Mouse (Mus musculus): ENCODE measurements around the gene Adgrf1.

Adgrf1 gene

DNA sequence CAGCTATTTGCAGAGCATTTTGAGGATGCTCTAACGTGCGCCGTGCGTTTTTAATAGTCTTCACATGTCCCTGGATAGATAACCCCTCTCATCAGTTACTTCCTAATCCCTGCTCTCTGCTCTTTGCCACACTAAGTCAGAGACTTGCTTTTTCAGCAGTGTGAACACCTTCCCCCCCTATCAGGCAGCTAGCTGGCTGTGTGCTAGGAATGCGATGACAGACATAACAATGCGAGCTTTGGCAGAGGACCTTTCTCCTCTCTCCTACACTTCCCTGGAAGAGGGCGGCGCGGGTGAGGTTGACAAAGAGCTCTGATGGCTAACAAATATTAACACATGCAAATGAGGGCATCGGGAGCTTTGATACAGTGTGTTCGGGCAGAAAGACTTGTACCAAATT, 92.2 kb downstream of the Adgrf1 start:
- no peak for DNase-seq (ENCODE audit: low spot score in 2 of 2)

DNA sequence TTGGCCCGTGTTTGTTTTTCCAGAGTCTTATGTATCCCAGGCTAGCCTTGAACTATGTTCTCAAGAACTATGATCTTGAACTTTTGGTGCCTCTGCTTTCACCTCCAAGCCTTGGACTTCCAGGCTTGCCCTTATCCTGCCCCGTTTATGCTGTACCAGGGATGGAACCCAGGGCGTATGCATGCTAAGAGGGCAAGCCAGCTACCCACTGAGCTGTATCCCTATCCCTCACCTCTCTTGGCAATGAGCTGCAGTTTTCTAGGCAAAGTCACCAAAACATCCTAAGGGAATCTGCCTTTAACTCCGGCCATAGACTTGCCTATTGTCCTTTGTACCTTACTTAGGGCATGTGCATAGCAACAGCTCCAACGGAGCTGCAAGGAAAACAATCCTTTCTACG, 92.8 kb downstream of the Adgrf1 start:
- DNase-seq (ENCODE audit: low spot score in 2 of 2) = no peak

DNA sequence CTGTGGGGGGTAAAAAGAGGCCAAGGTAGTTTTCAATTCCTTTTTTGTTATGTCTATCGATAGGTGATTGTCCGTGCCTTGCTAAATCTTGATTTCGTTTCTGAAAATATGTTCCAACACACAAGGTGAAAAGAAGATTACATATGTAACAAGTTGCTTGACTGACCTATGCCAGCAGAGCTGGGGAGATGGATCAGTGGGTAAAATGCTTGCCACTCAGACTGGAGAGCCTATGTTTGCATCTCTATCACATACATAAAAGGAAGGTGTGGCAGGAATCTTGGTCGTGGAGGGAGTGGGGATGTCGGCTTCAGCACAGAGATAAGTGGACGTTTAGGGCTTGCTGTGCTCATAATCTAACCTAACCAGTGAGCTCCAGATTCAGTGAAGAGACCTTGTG, 93.8 kb downstream of the Adgrf1 start:
- no peak for DNase-seq (ENCODE audit: low spot score in 2 of 2)

DNA sequence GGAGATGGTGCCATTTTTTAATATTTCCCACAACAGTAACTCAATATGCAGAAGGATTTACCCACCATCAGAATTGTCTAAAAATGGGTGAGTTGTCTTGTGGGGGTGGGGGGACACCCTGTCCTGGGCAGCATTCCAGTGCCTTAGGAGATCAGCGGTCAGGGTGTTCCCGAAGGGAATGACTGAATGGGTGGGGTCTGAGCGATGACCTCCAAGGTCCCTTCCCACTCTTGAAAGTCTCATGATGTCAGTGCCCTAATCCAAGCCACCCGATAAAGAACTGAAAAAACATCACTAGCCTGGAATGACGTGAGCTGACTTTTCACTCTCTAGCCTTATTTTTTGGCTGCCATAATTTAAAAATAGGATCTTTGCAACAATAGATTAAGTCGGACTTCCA, 95.2 kb downstream of the Adgrf1 start:
- DNase-seq (ENCODE audit: low spot score in 2 of 2) = no peak

DNA sequence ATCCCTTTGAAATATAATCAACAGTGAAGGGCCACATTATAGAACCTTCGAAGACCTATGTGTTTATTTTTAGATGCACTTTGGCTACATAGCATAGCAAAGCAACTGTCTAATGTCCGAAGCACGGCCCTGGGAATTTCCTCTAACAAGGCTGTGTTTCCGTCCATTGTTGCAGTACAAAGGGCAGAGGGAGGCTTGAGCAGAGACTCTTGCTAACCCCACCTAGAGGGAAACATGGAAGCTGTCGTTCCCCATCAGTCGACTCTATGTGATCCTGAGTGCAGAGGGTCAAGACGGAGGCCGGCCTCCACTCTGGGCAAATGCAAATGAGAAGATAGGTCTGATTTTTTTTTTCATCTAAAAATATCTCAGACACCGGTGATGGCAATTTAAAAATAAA, 96.4 kb downstream of the Adgrf1 start:
- no peak for DNase-seq (ENCODE audit: low spot score in 2 of 2)

DNA sequence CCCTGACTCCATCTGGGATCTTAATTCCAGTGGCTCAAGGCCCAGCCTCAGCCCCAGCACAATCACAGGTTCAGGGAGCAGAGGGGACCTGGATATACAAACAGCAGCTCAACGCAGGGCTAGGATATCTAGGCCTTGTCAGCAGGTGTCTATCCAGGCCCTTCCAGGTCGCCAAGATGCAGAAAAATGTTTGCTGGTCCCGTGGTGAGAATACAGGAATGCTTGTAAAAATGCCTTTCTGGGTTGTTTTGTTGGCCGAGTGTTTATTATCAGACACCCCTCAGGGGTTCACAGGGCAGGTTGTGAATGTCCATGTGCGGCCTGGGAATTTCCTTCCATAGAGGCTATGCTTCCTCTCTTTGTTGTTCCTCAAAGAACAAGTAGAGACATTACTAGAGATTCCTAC, 98.0 kb downstream of the Adgrf1 start:
- no peak for DNase-seq (ENCODE audit: low spot score in 2 of 2)

DNA sequence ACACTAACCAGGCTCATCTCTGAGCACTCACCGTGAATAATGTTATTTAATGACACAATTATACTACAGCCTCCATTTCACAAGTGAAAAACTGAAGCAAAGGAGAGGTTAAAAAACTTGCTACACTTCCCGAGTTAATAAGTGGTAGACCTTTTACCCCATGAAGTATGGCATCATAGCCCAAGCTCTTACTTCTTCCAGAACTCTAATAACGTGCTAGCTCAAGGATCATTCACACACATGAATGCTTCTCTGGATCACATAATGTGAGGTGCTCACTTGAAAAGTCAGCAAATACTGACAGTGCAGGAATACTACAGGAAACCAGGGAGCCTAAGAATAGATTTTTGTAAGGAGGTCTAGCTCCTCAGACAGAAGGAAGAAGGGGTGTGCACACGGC, 102.5 kb downstream of the Adgrf1 start:
- no peak for DNase-seq (ENCODE audit: low spot score in 2 of 2)

DNA sequence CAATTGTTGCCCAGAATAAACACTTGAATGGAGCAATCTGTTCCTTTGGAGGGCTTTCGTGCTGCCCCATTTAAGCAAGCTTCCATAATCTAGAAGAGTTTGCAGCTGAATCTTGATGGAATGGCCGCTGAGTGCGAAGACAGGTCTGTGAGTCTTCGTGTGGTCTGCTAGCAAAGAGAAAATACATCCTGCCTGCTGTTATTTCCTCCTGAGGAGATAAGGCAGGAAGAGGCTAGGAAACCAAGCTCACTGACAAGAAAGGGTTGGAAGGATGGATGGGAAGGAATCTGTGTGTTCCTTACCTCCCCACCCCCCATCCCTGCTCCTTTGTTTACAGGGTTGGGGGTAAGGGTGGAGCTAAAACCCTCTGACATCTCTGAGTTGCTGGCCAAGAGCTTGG, 103.9 kb downstream of the Adgrf1 start:
- no peak for DNase-seq (ENCODE audit: low spot score in 2 of 2)
